In the genomic region with DNA sequence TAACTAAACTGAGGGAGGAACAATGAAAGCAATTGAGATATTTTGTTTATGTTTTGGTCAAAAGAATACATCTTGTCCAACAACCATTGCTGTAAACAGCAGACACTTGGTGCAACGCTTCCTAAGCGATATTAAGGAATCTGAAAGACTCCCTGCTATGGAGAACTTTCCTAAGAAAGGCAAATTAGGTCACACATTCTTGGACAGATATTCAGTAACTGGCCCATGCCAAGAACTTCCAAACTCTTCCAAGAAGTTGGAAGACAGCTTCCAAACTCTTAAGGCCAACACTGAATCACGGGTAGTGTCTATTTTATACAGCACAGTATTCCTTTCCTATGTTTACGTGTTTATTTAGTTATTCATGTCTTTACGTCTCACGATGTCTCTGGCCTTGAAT, we compare ENCODE assay signal across 19 mouse cellular contexts. TPM values are rescaled to one million over a fixed set of nuclear protein-coding genes. Genes with fewer than 3 reads are reported as not detected.
DNase-seq lines count a peak whose midpoint lies in the region; ATAC-seq and TF ChIP-seq lines count a peak whose summit lies in the region.
"Had no signal": no experiment of that assay in that cellular context is flagged by ENCODE, and none has a peak within 500 bp of the region (broad histone marks: within the 10 kb centered on the region; RNA-seq: fewer than 3 reads in every experiment).

No protein-coding gene starts in this region.

- no peaks in the 10 kb centered on the region for H3K4me1 ChIP-seq in lung, postnatal 0 days (ENCODE audit: insufficient read depth, low read depth, low read length)
- H3K4me1 ChIP-seq in forebrain, embryonic 14.5 days (ENCODE audit: control insufficient read depth, insufficient read depth, low read length): no peaks in the 10 kb centered on the region
- H3K4me1 ChIP-seq: forebrain, embryonic 13.5 days; hindbrain, embryonic 10.5 days; intestine, embryonic 15.5 days had no signal

- ATAC-seq in lung, postnatal 0 days: peak; percentile 86
- ATAC-seq in forebrain, embryonic 14.5 days: no peak
- ATAC-seq: activated CD4-positive, CD25-positive, alpha-beta regulatory T cell, adult 4 months; forebrain, embryonic 13.5 days; intestine, embryonic 15.5 days; Patski had no signal

- intact Hi-C loops in gastrocnemius, adult 2 months (cut with DNase I): no loop called here
- intact Hi-C loops in heart, postnatal 10 days (cut with DNase I): no loop called here

- H3K27ac ChIP-seq in gastrocnemius, adult 2 months: peak overlapping the region; percentile 72
- H3K27ac ChIP-seq in lung, postnatal 0 days (ENCODE audit: low read length): peak overlapping the region; percentile 68
- no peak overlapping the region for H3K27ac ChIP-seq in forebrain, embryonic 14.5 days (ENCODE audit: low read depth, low read length)
- H3K27ac ChIP-seq: forebrain, embryonic 13.5 days; hindbrain, embryonic 10.5 days; hindbrain, embryonic 14.5 days; intestine, embryonic 15.5 days had no signal

- no peak overlapping the region for H3K4me2 ChIP-seq in lung, postnatal 0 days (replicated peaks; ENCODE audit: low read depth, low read length)
- H3K4me2 ChIP-seq in forebrain, embryonic 14.5 days (ENCODE audit: low read length): no peak overlapping the region
- H3K4me2 ChIP-seq: forebrain, embryonic 13.5 days; hindbrain, embryonic 14.5 days; intestine, embryonic 15.5 days had no signal

- H3K36me3 ChIP-seq in lung, postnatal 0 days (ENCODE audit: insufficient read depth, low read length): no peaks in the 10 kb centered on the region
- H3K36me3 ChIP-seq in forebrain, embryonic 14.5 days (ENCODE audit: control insufficient read depth, insufficient read depth, low read length): no peaks in the 10 kb centered on the region
- H3K36me3 ChIP-seq: hindbrain, embryonic 10.5 days; intestine, embryonic 15.5 days had no signal

- no peak overlapping the region for H3K4me3 ChIP-seq in gastrocnemius, adult 2 months
- no peak overlapping the region for H3K4me3 ChIP-seq in lung, postnatal 0 days (ENCODE audit: low read depth, low read length)
- H3K4me3 ChIP-seq in forebrain, embryonic 14.5 days (ENCODE audit: low read depth, low read length): no peak overlapping the region
- H3K4me3 ChIP-seq: forebrain, embryonic 13.5 days; hindbrain, embryonic 10.5 days; intestine, embryonic 15.5 days had no signal

- TF ChIP-seq CTCF in gastrocnemius, adult 2 months (IDR thresholded peaks at IDR 0.05): no peak
- no peak for TF ChIP-seq CTCF in lung, postnatal 0 days (IDR thresholded peaks at IDR 0.05)

- no peaks in the 10 kb centered on the region for H3K27me3 ChIP-seq in lung, postnatal 0 days (replicated peaks; ENCODE audit: insufficient read depth, low read length)
- no peaks in the 10 kb centered on the region for H3K27me3 ChIP-seq in forebrain, embryonic 14.5 days (replicated peaks; ENCODE audit: control insufficient read depth, insufficient read depth, low read length)
- H3K27me3 ChIP-seq: forebrain, embryonic 13.5 days; intestine, embryonic 15.5 days; Patski had no signal

- H3K9me3 ChIP-seq in lung, postnatal 0 days (ENCODE audit: low read length): no peaks in the 10 kb centered on the region
- H3K9me3 ChIP-seq in forebrain, embryonic 14.5 days (replicated peaks; ENCODE audit: control insufficient read depth, low read length): no peaks in the 10 kb centered on the region; the same call in 1 of the 2 replicates
- H3K9me3 ChIP-seq: forebrain, embryonic 13.5 days; hindbrain, embryonic 10.5 days; intestine, embryonic 15.5 days had no signal

- no peak for DNase-seq in gastrocnemius, adult 2 months
- DNase-seq in gastrocnemius, postnatal 4 days (ENCODE audit: low spot score in 2 of 2): no peak
- peak; percentile 39 to 43 for DNase-seq in heart, postnatal 10 days
- DNase-seq in heart, adult 8-10 months (ENCODE audit: low spot score): no peak
- DNase-seq in lung, postnatal 0 days (ENCODE audit: low spot score): peak; percentile 88
- DNase-seq in lung, postnatal 4 days: no peak
- no peak for DNase-seq in forebrain, embryonic 14.5 days (ENCODE audit: low spot score)
- DNase-seq: adrenal gland, adult 2 months; adrenal gland, postnatal 25 days; cerebellum, adult 18-20 months; cerebellum, adult 9-11 months; cerebellum, postnatal 36 days had no signal

- TF ChIP-seq EP300 in lung, postnatal 0 days (IDR thresholded peaks at IDR 0.05): peak; percentile 67

- WGBS in lung, postnatal 0 days: 72% methylated on average over 6 of the region's 6 CpGs
- WGBS in forebrain, embryonic 14.5 days: 92% methylated on average over 6 of the region's 6 CpGs

- H3K9ac ChIP-seq in lung, postnatal 0 days (replicated peaks; ENCODE audit: low read depth): no peak overlapping the region
- no peak overlapping the region for H3K9ac ChIP-seq in forebrain, embryonic 14.5 days (ENCODE audit: low read length)
- H3K9ac ChIP-seq: forebrain, embryonic 13.5 days; hindbrain, embryonic 14.5 days; intestine, embryonic 15.5 days had no signal

RNA-seq across cellular contexts. Expression of a gene that starts 6.2 kb away (rescaled TPM):
- 1 to 10 TPM; 5.4 to 5.8 TPM for total RNA-seq in gastrocnemius, adult 2 months (2021)
- total RNA-seq in gastrocnemius, postnatal 4 days (2021): 10 to 100 TPM; 49.1 to 51.4 TPM
- total RNA-seq in heart, postnatal 10 days (2021): 10 to 100 TPM; 25.4 to 25.9 TPM
- 10 to 100 TPM; 26.5 to 33.0 (median 29.5) TPM for total RNA-seq in heart, adult 8-10 months (2022)
- 44.0 and 48.7 TPM in 2 replicates for polyA plus RNA-seq in lung, postnatal 0 days (2015; fragmentation: Nextera tagmentation; extraction: Ambion mirVana)
- polyA plus RNA-seq in forebrain, embryonic 14.5 days (2014; fragmentation: Nextera tagmentation; extraction: Ambion mirVana): 34.1 and 43.3 TPM in 2 replicates
- polyA plus RNA-seq: C2C12 had no signal

Comparison
In these comparisons a context has a peak if more than half of its experiments do, and no peak if none do; other contexts are left out.
1. DNase-seq: peak in heart, postnatal 10 days (2 of 2) and lung, postnatal 0 days (single experiment); none in gastrocnemius, adult 2 months (single experiment), gastrocnemius, postnatal 4 days (0 of 2), heart, adult 8-10 months (single experiment), lung, postnatal 4 days (0 of 2) and forebrain, embryonic 14.5 days (single experiment).